8 mouse cellular contexts compared by ENCODE assay signal in genomic region chr11:101060126-101060525, GRCm38 (mm10). TPM values are rescaled to one million over a fixed set of nuclear protein-coding genes. Genes with fewer than 3 reads are reported as not detected.
DNase-seq lines count a peak whose midpoint lies in the region; ATAC-seq and TF ChIP-seq lines count a peak whose summit lies in the region.

No protein-coding gene starts in this region.

- H3K36me3 ChIP-seq in liver, adult 2 months (ENCODE audit: control insufficient read depth, insufficient read depth, low read length) = no peaks in the 10 kb centered on the region
- H3K36me3 ChIP-seq in intestine, postnatal 0 days (ENCODE audit: control insufficient read depth, insufficient read depth) = peaks cover 18% of the 10 kb centered on the region
- peaks cover 46% of the 10 kb centered on the region for H3K36me3 ChIP-seq in liver, postnatal 0 days (replicated peaks; ENCODE audit: insufficient read depth, low read length)
- peaks cover 7% of the 10 kb centered on the region; the same call in 1 of the 2 replicates for H3K36me3 ChIP-seq in small intestine, adult 2 months (ENCODE audit: control insufficient read depth, insufficient read depth, low read length)

- TF ChIP-seq POLR2A in liver, adult 2 months (IDR thresholded peaks at IDR 0.05; ENCODE audit: extremely low read depth, insufficient read depth, low read length) = no peak
- no peak for TF ChIP-seq POLR2A in small intestine, adult 2 months (IDR thresholded peaks at IDR 0.05; ENCODE audit: low read depth, low read length)

- peak overlapping the region; percentile 50 for H3K27ac ChIP-seq in liver, adult 2 months (replicated peaks; ENCODE audit: insufficient read depth, low read depth, low read length)
- peak overlapping the region; percentile 71 for H3K27ac ChIP-seq in intestine, postnatal 0 days (ENCODE audit: low read depth, low read length)
- H3K27ac ChIP-seq in liver, postnatal 0 days (ENCODE audit: low read depth) = peak overlapping the region; percentile 35; the same call in 1 of the 2 replicates
- H3K27ac ChIP-seq in small intestine, adult 2 months (ENCODE audit: insufficient read depth, low read depth, low read length) = peak overlapping the region; percentile 88

- DNase-seq in liver, adult 2 months (ENCODE audit: extremely low read depth, low read depth, low spot score) = peak; percentile 26
- DNase-seq in liver = no peak
- DNase-seq in brain, adult 2 months (ENCODE audit: low read depth, low spot score) = peak; percentile 91
- peak; percentile 89 to 92 for DNase-seq in heart, adult 18-20 months
- DNase-seq in liver, postnatal 0 days = no peak
- DNase-seq in thymus, postnatal 0 days (ENCODE audit: low spot score) = no peak

- no peaks in the 10 kb centered on the region for H3K79me2 ChIP-seq in liver, adult 2 months (ENCODE audit: control insufficient read depth, insufficient read depth, low read length)

- no peak for TF ChIP-seq EP300 in liver, postnatal 0 days (IDR thresholded peaks at IDR 0.05; ENCODE audit: low read depth)

- no peak overlapping the region for H3K9ac ChIP-seq in liver, adult 2 months (ENCODE audit: low read depth, low read length)
- no peak overlapping the region for H3K9ac ChIP-seq in intestine, postnatal 0 days (ENCODE audit: low read depth, low read length)
- no peak overlapping the region for H3K9ac ChIP-seq in liver, postnatal 0 days (replicated peaks)

- no peak for ATAC-seq in intestine, postnatal 0 days
- no peak for ATAC-seq in liver, postnatal 0 days

- no peak overlapping the region for H3K4me2 ChIP-seq in intestine, postnatal 0 days (replicated peaks; ENCODE audit: low read depth)
- H3K4me2 ChIP-seq in liver, postnatal 0 days (ENCODE audit: low read depth, low read length) = no peak overlapping the region

- H3K4me1 ChIP-seq in liver, adult 2 months (ENCODE audit: control insufficient read depth, insufficient read depth, low read length) = peaks cover 31% of the 10 kb centered on the region
- peaks cover 27% of the 10 kb centered on the region for H3K4me1 ChIP-seq in intestine, postnatal 0 days (replicated peaks; ENCODE audit: control insufficient read depth, insufficient read depth, low read length)
- H3K4me1 ChIP-seq in liver, postnatal 0 days (ENCODE audit: insufficient read depth) = peaks cover 36% of the 10 kb centered on the region
- H3K4me1 ChIP-seq in small intestine, adult 2 months (ENCODE audit: control insufficient read depth, insufficient read depth, insufficient read length, low read length) = peaks cover 46% of the 10 kb centered on the region

- no peaks in the 10 kb centered on the region for H3K27me3 ChIP-seq in liver, adult 2 months (ENCODE audit: control insufficient read depth, insufficient read depth, low read length)
- H3K27me3 ChIP-seq in intestine, postnatal 0 days (replicated peaks; ENCODE audit: control insufficient read depth, insufficient read depth, low read length) = no peaks in the 10 kb centered on the region
- no peaks in the 10 kb centered on the region for H3K27me3 ChIP-seq in liver, postnatal 0 days (ENCODE audit: insufficient read depth, low read length)
- H3K27me3 ChIP-seq in small intestine, adult 2 months (ENCODE audit: control insufficient read depth, insufficient read depth, low read length) = no peaks in the 10 kb centered on the region

- H3K4me3 ChIP-seq in liver, adult 2 months (ENCODE audit: insufficient read depth, low read depth, low read length) = no peak overlapping the region
- no peak overlapping the region for H3K4me3 ChIP-seq in intestine, postnatal 0 days (ENCODE audit: low read depth, low read length)
- H3K4me3 ChIP-seq in liver, postnatal 0 days (ENCODE audit: low read depth, low read length) = no peak overlapping the region
- H3K4me3 ChIP-seq in small intestine, adult 2 months (ENCODE audit: low read depth, low read length) = no peak overlapping the region

- no peaks in the 10 kb centered on the region for H3K9me3 ChIP-seq in intestine, postnatal 0 days (ENCODE audit: control insufficient read depth)
- no peaks in the 10 kb centered on the region for H3K9me3 ChIP-seq in liver, postnatal 0 days (ENCODE audit: low read length)

- TF ChIP-seq CTCF in liver, adult 2 months (IDR thresholded peaks at IDR 0.05; ENCODE audit: low read depth, low read length) = no peak
- TF ChIP-seq CTCF in intestine, postnatal 0 days (IDR thresholded peaks at IDR 0.05; ENCODE audit: low read depth) = no peak
- no peak for TF ChIP-seq CTCF in liver, postnatal 0 days (IDR thresholded peaks at IDR 0.05; ENCODE audit: low read depth)
- no peak for TF ChIP-seq CTCF in small intestine, adult 2 months (IDR thresholded peaks at IDR 0.05; ENCODE audit: extremely low read depth, insufficient read length, insufficient replicate concordance, low read depth, low read length)

- WGBS in liver, adult 2 months = 63% methylated on average over 8 of the region's 8 CpGs
- 56% methylated on average over 8 of the region's 8 CpGs for WGBS in intestine, postnatal 0 days
- 66% methylated on average over 8 of the region's 8 CpGs for WGBS in liver, postnatal 0 days (ENCODE audit: insufficient replicate concordance)
- WGBS in small intestine, adult 2 months = 56% methylated on average over 8 of the region's 8 CpGs

RNA-seq across cellular contexts. Expression of gene Naglu, which starts 9.7 kb away (rescaled TPM):
- 22.1 and 23.6 TPM in 2 replicates for total RNA-seq in liver, adult 2 months (2014; rRNA removed)
- polyA plus RNA-seq in liver, adult 2 months (2012; rRNA removed) = 33.8 and 38.8 TPM in 2 replicates
- total RNA-seq in heart, adult 18-20 months (2021) = 1 to 10 TPM; 7.2 to 8.4 TPM
- polyA plus RNA-seq in intestine, postnatal 0 days (2015; fragmentation: Nextera tagmentation; extraction: Ambion mirVana) = 25.6 and 25.8 TPM in 2 replicates
- polyA plus RNA-seq in liver, postnatal 0 days (2015; fragmentation: Nextera tagmentation; extraction: Ambion mirVana) = 19.1 and 19.3 TPM in 2 replicates
- polyA plus RNA-seq in small intestine, adult 2 months (2012; rRNA removed) = 11.8 and 19.1 TPM in 2 replicates
- 10.5 and 11.5 TPM in 2 replicates for polyA plus RNA-seq in thymus, postnatal 0 days (2015; fragmentation: Nextera tagmentation; extraction: Ambion mirVana)

RNA-seq across cellular contexts. Expression of gene Hsd17b1, which starts 18.1 kb away (rescaled TPM):
- total RNA-seq in liver, adult 2 months (2014; rRNA removed) = 0.27 and 0.37 TPM in 2 replicates
- 0.12 and 0.37 TPM in 2 replicates for polyA plus RNA-seq in liver, adult 2 months (2012; rRNA removed)
- total RNA-seq in heart, adult 18-20 months (2021) = under 1 TPM; 0.41 to 0.77 TPM
- 0.08 TPM in 1 of 2 replicates, not detected in the other for polyA plus RNA-seq in intestine, postnatal 0 days (2015; fragmentation: Nextera tagmentation; extraction: Ambion mirVana)
- polyA plus RNA-seq in liver, postnatal 0 days (2015; fragmentation: Nextera tagmentation; extraction: Ambion mirVana) = 0.23 and 0.33 TPM in 2 replicates
- polyA plus RNA-seq in small intestine, adult 2 months (2012; rRNA removed) = 0.20 and 0.28 TPM in 2 replicates
- polyA plus RNA-seq in thymus, postnatal 0 days (2015; fragmentation: Nextera tagmentation; extraction: Ambion mirVana) = 0.10 and 0.13 TPM in 2 replicates

RNA-seq across cellular contexts. Expression of gene Coasy, which starts 22.2 kb away (rescaled TPM):
- 84.0 and 89.9 TPM in 2 replicates for total RNA-seq in liver, adult 2 months (2014; rRNA removed)
- polyA plus RNA-seq in liver, adult 2 months (2012; rRNA removed) = 182 and 194 TPM in 2 replicates
- total RNA-seq in heart, adult 18-20 months (2021) = 10 to 100 TPM; 17.4 to 18.8 TPM
- polyA plus RNA-seq in intestine, postnatal 0 days (2015; fragmentation: Nextera tagmentation; extraction: Ambion mirVana) = 28.0 TPM in 2 replicates
- polyA plus RNA-seq in liver, postnatal 0 days (2015; fragmentation: Nextera tagmentation; extraction: Ambion mirVana) = 38.5 and 42.9 TPM in 2 replicates
- polyA plus RNA-seq in small intestine, adult 2 months (2012; rRNA removed) = 26.3 and 38.9 TPM in 2 replicates
- 37.3 and 40.5 TPM in 2 replicates for polyA plus RNA-seq in thymus, postnatal 0 days (2015; fragmentation: Nextera tagmentation; extraction: Ambion mirVana)

RNA-seq across cellular contexts. Expression of gene Mlx, which starts 27.0 kb away (rescaled TPM):
- 33.5 and 34.4 TPM in 2 replicates for total RNA-seq in liver, adult 2 months (2014; rRNA removed)
- 34.8 and 39.8 TPM in 2 replicates for polyA plus RNA-seq in liver, adult 2 months (2012; rRNA removed)
- 10 to 100 TPM; 17.2 to 17.9 TPM for total RNA-seq in heart, adult 18-20 months (2021)
- 93.3 and 96.4 TPM in 2 replicates for polyA plus RNA-seq in intestine, postnatal 0 days (2015; fragmentation: Nextera tagmentation; extraction: Ambion mirVana)
- 24.1 and 26.1 TPM in 2 replicates for polyA plus RNA-seq in liver, postnatal 0 days (2015; fragmentation: Nextera tagmentation; extraction: Ambion mirVana)
- polyA plus RNA-seq in small intestine, adult 2 months (2012; rRNA removed) = 54.1 and 100 TPM in 2 replicates
- 79.8 and 80.8 TPM in 2 replicates for polyA plus RNA-seq in thymus, postnatal 0 days (2015; fragmentation: Nextera tagmentation; extraction: Ambion mirVana)

RNA-seq across cellular contexts. Expression of gene Psmc3ip, which starts 35.1 kb away (rescaled TPM):
- 0.55 and 0.67 TPM in 2 replicates for total RNA-seq in liver, adult 2 months (2014; rRNA removed)
- 0.20 and 0.39 TPM in 2 replicates for polyA plus RNA-seq in liver, adult 2 months (2012; rRNA removed)
- total RNA-seq in heart, adult 18-20 months (2021) = 1 to 10 TPM; 2.4 to 2.6 TPM
- polyA plus RNA-seq in intestine, postnatal 0 days (2015; fragmentation: Nextera tagmentation; extraction: Ambion mirVana) = 9.1 and 10.5 TPM in 2 replicates
- polyA plus RNA-seq in liver, postnatal 0 days (2015; fragmentation: Nextera tagmentation; extraction: Ambion mirVana) = 8.1 and 8.2 TPM in 2 replicates
- 0.22 and 0.46 TPM in 2 replicates for polyA plus RNA-seq in small intestine, adult 2 months (2012; rRNA removed)
- polyA plus RNA-seq in thymus, postnatal 0 days (2015; fragmentation: Nextera tagmentation; extraction: Ambion mirVana) = 34.6 and 39.0 TPM in 2 replicates

Comparison
In these comparisons a context has a peak if more than half of its experiments do, and no peak if none do; other contexts are left out.
1. DNase-seq: peak in liver, adult 2 months (single experiment), brain, adult 2 months (single experiment) and heart, adult 18-20 months (2 of 2); none in liver (single experiment), liver, postnatal 0 days (single experiment) and thymus, postnatal 0 days (single experiment).
2. H3K27ac ChIP-seq: peak in every context shown above with its lines; median percentile 88 in small intestine, adult 2 months; 71 in intestine, postnatal 0 days; 50 in liver, adult 2 months; 35 in liver, postnatal 0 days.